Mouse (Mus musculus): ENCODE results near the gene Eif2d. TPM values are rescaled to one million over a fixed set of nuclear protein-coding genes. Genes with fewer than 3 reads are reported as not detected.

The Eif2d gene
- 10 to 100 TPM; 40.0 to 50.0 (median 46.8) TPM for total RNA-seq (2022)

DNA sequence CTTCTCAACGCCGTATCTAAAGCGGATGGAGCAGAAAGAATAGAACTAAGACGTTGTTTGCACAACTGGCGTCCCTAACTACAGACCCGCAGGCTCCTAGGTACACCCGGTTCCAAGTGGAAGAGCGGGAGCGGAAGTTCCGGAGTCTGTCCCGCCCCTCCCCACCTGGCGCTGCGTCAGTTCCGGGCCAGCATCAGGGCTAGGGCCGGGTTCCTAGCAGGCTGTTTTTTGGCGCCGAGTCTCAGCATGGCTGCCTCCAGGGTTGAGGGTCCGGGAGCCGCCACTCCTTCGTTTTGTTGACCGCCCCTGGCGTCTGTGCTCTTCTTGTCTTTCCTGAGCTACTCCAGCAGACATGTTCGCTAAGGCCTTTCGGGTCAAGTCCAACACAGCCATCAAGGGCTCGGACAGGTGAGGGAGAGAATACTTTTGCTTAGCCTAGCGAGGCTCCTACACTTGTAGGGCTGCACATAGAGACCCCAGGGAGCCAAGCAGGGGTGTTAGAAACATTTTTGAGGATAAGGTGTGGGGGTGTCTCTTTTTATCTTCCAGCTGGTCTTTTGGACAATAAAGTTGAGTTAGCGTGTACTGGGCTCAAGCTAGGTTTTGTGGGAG, at the start of gene Eif2d:
TSS of gene Eif2d (plus strand) at position 164 of the 612 bp plus-strand sequence.
- DNase-seq (ENCODE audit: low spot score in 2 of 2), result peak; percentile 66 to 83

DNA sequence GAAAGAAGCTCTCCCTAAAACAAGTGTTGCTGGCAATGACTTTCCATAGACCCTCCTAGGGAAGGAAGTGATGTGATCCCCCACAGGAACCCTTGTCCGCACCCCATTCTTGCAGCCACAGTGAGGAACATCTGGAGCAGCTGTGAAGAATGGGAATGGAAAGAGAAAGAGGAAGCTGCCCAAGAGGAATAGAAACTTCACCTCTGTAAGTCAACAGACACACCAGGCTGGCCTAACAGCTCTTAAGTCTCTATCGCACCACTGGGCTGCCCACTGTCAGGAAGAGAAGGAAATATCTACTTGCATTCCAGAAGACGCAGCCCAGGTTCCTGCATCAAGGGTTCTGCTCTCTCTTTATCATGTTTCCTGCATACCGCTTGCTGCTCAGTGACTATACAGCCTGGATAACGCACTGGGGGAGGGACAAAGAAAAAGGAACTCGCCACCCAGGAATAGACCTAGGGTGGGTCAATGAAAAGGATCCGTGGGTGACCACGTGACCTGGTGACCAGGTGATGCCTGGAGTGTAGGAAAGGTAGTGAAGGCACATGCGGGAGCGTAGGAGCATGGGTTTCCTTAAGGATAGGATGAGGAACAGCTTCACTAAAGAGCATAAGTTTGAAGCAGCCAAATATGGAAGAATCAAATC, 49.1 kb upstream of the Eif2d start:
- no peak for DNase-seq (ENCODE audit: low spot score in 2 of 2)

DNA sequence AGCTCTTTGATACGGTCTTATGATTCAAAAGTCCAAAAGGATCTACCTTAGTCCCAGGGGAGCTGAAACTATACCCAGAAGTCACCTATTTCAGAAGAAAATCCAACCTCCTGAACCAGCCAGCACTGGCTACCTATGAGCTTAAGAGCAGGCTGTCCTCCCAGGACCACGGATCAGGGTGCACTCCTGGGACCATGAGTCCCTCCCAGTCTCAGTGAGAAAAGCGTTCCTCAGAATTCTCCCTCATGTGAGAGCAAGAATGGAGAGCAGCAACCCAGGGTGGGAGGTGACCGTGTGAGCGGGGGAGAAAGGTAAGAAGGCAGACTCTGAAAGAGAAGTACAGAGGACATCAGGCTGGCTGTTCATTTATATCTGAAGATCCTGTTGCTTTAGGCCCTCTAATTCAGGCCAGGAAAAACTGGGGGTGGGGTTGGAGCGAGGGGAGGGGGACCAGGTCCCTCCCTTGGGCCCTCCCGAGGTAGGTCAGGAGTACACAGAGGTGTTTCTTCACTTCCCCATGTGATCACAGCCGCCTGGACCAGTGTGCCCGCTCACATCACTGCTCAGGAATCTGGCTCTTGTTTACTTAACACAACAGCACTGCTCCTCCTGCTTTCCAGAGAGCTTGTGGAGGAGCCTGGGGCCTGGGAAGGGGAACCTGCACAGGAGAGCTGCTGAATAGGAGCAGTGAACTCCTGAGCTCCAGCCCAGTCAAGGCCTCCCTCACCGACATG, 45.2 kb upstream of the Eif2d start:
- no peak for DNase-seq (ENCODE audit: low spot score in 2 of 2)

DNA sequence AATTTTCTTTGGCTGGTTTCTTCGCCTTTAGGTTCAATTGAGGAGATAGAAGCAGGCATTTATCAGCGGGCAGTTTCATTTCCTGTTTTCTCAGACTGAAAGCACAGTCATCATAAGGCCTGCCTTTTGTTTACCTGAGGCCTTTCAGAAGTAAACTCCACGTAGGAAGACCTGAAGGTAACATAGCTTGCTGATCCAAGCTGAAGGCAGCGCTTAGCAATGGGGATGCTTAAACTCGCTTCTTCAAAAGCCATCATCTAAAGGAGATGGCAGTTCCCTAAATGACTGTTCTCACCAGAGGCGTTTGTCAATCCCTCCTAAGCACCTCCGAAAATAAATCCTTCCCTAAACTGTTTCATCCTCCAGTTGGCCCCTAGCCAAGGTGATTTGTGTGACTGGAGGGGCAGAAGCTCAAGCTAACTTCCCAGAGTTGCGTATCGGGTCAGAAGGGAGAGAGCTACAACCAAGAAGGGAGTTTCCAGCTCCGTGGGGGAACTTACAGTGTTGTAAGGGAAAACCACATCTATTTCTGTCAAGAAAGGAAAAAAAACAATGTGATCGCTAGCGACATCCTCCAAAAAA, 42.4 kb upstream of the Eif2d start:
- no peak for DNase-seq (ENCODE audit: low spot score in 2 of 2)

DNA sequence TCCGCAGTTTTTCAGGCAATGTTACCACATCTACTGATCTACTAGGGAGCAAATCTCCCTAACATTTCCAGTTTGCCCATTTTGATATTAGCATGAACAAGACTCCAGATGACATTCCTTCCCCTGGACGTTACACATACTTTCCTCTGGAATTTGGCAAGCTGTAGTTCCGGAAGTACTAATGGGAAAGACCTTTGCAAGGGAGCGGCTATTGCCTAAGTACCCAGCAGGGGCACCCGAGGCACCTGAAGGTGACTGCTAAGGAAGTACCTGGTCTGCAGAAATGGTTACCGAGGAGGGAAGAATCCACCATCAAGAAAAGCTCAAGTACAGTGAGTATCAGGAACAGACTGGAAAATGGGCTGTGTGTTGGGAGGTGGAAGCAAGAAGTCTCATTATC, 40.4 kb upstream of the Eif2d start:
- no peak for DNase-seq (ENCODE audit: low spot score in 2 of 2)

DNA sequence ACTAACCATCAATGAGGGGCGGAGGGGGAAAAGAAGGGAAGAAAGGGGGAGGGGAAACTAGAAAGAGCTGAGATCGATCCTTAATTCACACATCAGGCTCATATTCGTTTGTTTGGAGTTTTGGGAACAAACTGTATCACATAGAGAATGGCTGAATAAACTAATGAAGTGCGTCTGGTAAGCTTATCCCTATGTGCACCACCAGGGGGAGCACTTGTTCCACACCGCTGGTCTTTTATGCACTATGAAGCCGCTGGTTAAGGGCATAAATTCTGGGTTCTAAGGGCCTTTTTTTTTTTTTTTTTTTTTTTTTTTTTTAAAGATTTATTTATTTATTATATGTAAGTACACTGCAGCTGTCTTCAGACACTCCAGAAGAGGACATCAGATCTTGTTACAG, 37.0 kb upstream of the Eif2d start:
- DNase-seq (ENCODE audit: low spot score in 2 of 2), result peak; percentile 48 to 75

DNA sequence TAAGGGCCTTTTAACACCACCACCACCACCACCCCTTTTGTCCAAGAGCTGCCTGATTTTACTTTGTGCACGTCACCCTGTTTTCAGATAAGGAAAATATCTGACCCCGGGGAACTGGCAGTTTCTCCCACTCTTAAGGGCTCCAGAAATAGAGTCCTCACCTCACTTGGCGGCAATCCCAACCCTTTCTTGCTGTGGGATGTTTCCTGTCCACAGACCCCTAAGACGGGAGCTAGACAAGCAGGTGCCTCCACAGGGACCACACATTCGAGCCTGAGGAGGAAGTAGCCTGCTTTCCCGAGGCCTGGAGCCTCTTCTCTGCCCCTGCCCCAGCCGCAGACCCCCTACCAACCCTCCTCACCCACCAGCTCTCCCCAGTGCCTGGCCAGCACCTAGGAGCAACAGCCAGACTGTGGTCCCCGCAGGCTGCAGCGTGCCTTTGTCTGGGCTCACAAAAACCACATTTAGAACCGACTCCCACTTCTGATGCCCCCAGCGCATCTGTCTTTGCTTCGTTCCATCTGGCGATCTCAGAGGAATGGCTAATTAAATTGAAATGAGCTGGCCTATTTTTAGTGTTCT, 36.5 kb upstream of the Eif2d start:
- DNase-seq (ENCODE audit: low spot score in 2 of 2), result peak; percentile 84 to 85

DNA sequence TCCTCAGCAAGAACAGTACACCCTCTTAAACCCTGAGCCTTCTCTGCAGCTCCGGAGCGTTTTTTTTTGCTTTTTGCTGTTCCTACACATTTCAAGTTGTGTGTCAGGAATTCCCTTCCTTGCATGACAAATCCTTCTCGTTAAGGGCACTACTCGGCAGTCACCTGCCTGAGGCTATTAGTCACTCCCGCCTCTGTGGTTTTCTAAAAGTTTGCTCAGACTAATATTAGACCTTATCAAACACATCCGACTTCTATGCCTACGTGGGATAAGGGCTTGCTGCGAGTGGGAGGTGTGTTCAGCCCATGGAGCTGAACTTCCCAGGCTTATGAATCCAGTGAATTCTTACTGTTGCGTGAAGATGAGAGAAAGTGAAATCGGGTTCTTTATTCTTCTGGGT, 34.5 kb upstream of the Eif2d start:
- no peak for DNase-seq (ENCODE audit: low spot score in 2 of 2)

DNA sequence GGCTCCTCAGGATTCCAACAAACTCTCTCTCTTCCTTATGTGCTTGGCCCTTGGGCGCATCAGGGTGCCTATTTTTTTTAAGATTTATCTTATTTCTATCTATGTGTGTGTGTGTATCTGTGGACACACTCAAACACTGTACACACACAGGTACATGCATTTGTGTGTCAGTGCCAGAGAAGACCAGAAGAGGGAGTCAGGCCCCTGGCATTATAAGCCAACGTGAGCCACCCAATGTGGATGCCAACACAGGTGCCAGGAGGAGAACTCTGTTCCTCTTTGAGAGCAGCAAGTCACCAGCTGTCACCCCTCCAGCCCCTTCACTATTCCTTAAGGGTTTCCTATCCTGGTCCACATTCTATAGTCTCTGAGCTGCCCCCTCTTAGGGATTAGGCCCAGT, 34.0 kb upstream of the Eif2d start:
- DNase-seq (ENCODE audit: low spot score in 2 of 2), result no peak

DNA sequence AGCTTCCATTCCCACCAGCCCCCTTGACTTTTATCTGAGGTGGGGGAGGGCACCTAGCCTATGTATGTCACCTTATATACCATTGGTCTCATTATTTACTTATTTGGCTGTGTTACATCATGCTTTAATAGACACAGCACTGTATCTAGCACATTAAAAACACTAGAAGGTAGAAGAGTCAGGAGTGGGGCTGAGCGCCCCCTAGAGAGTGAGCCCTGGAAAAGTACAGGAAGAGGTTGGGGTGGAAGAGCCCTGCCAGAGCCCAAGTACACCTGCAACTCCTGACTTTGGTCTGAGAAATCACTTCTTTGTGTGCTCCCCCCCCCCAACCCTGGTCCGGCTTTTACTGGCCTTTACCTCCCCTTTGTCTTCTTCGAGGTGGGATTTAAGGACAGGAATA, 31.0 kb upstream of the Eif2d start:
- DNase-seq (ENCODE audit: low spot score in 2 of 2), result no peak

DNA sequence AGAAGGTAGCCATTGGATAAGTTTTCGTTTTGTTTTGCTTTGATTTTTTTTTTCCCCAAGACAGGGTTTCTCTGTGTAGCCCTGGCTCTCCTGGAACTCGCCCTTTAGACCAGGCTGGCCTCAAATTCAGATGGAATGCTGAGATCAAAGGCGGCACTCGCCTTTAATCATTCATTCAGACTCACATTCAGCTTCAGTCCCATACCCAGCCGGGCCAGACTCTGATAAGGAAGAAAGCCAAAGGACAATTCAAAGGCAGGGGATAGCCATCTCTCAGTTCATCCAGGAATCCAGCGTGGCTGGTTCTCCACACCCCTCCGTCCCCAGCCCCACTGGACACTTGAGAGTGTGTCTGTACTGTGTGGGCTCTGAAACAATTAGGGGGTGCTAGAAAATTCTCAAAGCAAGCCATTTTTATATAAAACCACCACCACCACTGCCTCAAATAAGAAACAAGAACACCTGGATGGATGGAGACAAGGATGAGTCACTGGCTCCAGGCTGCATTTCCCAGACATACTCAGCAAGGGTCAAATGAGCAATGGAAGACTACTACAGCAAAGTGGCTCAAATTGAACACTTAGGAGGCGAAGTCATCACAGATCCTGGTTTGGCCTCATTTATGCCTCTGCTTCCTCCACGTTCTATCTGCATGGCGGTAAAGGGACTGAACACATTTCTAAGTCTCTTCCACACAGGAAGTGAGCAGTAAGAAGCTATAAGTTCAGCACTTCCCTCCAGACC, 29.3 kb upstream of the Eif2d start:
- no peak for DNase-seq (ENCODE audit: low spot score in 2 of 2)

DNA sequence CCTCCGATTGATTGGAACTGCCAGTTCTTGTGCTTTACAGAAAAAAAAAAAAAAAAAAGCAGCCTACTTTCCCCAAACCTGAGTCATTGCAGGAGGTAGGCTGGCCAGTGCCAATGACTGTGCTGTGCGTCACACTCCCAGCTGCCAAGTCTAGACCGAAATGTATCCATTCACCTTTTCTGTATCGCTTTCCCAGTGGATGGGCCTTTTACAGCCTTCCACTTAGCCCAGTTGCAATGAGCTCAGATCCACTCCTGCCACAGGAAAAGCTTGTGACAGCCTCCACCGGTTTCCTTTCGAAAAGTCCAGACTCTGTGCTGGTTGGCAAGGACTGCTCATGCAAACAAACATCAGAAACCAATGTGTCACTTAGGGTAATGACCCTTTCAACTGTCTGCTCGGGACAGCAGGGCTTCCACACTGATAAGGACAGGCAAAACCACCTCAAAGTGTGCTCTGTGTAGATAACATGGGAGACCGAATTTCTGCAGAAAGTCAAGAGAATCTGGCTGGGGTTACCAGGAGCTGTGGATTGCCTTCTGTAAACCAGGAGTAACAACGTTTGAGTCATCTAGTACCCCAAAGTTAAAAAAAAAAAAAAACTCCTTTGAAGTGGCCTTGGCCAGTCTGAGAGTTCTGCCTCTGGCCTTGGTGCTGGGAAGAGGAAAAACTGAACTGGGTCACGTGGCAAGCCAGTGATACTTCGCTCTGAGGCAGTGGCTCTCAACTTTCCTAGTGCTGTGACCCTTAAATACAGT, 26.8 kb upstream of the Eif2d start:
- DNase-seq (ENCODE audit: low spot score in 2 of 2), result peak; percentile 48 to 62

DNA sequence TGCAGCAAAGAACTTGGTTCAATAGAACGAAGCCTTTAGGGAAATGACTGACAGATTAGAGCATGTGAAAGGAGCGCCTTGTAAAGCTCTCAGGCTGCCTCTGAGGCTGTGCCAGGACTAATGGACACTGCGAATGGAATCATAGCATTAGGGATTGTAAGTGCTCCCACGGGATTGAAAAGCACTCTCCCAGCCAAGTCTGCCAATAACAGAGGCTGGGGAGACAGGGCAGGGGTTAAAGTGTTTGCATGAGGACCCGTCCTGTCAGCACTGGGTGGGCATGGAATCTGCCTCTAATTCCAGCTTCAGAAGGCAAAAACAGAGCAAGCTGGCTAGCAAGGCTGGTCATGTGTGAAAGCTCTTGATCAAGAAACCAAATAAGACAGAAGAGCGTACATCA, 18.8 kb upstream of the Eif2d start:
- DNase-seq (ENCODE audit: low spot score in 2 of 2), result no peak

DNA sequence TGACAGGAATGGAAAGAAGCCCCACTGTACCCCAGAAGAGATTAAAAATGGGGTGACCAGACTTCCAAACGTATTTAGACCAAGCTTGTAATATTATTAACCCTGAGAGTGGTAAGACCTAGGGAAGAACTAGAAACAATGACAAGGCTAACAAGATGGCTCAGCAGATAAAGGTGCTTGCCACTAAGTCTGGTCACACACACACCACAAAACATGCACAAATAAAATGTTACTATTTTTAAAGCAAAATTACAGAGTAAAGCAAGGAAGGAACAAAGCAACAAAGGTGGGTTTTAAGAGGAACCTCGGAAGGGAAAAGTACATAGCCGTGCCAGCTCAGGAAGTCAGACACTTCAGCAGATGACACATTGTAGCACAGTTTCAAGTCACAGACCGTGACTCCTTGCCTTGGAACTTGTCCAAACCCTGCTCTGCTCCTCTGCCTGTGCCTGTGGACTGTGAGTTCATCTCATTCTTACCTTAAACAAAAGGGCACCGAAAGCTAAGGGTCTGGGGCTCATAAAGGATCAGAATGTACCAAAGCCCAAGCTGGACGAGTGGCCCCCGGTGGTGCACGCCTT, 17.9 kb upstream of the Eif2d start:
- no peak for DNase-seq (ENCODE audit: low spot score in 2 of 2)

DNA sequence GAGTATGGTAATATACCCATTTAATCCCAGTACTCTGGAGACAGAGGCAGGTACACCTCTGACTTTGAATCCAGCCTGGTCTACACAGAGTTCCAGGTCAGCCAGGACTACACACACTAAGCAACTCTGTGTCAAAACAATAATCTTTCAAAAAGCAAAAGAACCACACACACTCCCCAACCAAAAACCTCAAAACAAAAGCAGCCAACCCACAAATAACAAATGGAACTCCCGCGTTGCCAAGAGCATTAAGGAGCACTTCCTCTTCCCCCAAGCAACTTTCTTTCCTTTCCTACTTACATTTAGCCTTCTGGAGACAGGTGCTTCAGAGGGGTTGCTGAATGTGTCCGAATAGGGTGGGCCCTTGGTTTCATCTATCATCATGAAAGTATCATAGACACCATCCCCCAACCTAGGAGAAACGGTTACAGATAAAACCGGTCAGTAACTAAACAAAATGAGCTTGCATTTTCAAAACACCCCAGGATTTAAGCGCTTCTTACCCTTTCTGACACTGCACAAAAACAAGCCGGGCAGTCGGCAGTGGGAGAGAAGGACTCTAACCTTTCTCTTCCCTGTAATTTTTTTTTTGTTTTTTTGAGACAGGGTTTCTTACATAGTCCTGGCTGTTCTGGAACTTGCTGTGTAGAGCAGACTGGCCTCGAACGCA, 16.9 kb upstream of the Eif2d start:
- DNase-seq (ENCODE audit: low spot score in 2 of 2), result no peak

DNA sequence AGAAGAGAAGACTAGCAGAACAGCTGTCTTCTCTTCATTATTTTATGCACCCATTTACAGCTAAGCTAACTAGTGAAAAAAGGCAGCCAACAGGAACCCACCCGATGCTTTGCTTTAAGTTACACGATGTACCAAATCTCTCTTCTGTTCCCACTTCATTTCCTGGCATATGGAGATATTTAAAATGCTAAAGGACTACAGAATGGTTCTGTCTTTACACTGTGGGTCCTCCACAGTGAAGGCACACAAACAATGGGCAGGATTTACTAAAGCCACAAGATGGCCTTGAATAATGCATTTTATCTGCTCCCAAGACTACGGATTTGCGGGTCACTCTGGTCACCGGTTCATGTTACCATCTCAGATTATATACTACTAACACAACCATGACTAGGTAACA, 15.9 kb upstream of the Eif2d start:
- no peak for DNase-seq (ENCODE audit: low spot score in 2 of 2)

DNA sequence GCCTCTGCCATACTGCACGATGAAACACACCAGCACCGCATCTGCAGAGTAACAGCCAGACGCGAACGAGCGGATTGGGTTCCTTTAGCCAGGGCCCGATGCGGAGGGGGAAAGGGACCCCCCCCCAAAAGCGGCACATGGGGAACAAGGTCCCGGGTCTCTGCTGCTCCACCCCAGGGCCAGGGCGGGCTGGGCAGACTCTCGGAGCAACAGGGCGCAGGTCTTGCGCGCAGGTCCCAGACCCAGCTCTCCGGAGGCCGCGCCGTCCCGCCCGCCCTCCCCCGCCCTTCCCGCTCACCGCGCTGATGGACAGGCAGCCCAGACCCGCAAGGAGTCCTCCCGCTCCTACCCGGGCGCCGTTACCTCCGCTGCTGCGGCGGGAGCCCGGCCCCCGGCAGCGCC, 15.3 kb upstream of the Eif2d start:
- DNase-seq (ENCODE audit: low spot score in 2 of 2), result no peak

DNA sequence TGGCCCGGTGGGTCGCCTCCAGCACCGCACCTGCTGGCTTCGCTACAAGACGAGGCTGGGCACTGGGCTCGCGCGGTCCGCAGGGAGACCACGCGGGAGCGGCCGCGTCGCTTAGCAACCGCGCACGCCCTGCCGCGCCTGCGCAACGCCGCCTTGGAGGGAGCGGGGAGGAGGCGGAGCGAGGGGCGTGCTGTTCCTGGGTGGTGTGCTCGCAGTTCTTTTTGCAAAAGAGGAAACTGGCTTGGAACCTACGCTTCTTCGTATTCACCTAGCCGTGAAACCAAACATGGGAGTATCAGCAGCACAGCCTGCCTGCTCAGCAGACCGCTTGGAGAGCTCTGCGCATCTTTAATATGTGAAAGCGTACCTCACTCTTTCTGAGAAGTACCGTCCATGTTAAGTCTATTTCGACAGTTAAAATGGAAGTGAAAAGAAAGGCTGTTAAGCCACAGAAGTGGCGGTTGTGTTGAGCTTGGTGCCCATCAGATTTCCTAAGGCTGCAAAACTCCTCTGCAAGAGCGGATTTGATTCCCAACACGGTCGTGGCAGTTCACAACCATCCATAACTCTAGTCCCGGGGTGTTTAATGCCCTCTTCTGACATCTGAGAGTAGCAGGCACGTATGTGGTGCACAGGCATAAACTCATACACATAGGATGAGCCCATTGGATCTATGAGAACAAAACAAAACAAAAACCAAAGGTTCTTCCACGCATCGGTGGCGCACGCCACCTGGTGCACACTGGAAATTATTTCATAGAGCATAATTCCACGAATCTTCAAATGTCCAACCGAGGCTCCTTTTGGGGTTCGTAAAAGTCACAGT, 14.6 kb upstream of the Eif2d start, which contains the start of gene Dyrk3:
TSS of gene Dyrk3 (minus strand) at position 150 of the 826 bp plus-strand sequence.
- peak; percentile 77 to 88 for DNase-seq (ENCODE audit: low spot score in 2 of 2)

Data from layer of hippocampus, adult 8-10 months (tissue).